Mouse (Mus musculus): Measurements from ENCODE around the gene Cask.

GRCm38 (mm10) chrX:13513864-13514263 is 337.3 kb downstream of the Cask start:
- TF ChIP-seq POLR2A (IDR thresholded peaks at IDR 0.05; ENCODE audit: insufficient read depth, low read depth, low read length) (no peak), CTCF (IDR thresholded peaks at IDR 0.05) (no peak)

All from heart, adult 2 months (tissue).